In genomic region chr1:120171819-120172521, GRCm38 (mm10) we compare ENCODE assay signal across 9 mouse cellular contexts. TPM values are rescaled to one million over a fixed set of nuclear protein-coding genes. Genes with fewer than 3 reads are reported as not detected.
DNase-seq lines count a peak whose midpoint lies in the region; ATAC-seq and TF ChIP-seq lines count a peak whose summit lies in the region.
"Had no signal": no experiment of that assay in that cellular context is flagged by ENCODE, and none has a peak within 500 bp of the region (broad histone marks: within the 10 kb centered on the region; RNA-seq: fewer than 3 reads in every experiment).

No protein-coding gene starts in this region.

- no peaks in the 10 kb centered on the region for H3K27me3 ChIP-seq in liver, embryonic 14.5 days (ENCODE audit: control insufficient read depth, insufficient read depth, low read length)
- H3K27me3 ChIP-seq: heart, embryonic 13.5 days had no signal

- H3K9me3 ChIP-seq in liver, embryonic 14.5 days (ENCODE audit: control insufficient read depth, low read length) = no peaks in the 10 kb centered on the region
- H3K9me3 ChIP-seq: heart, embryonic 13.5 days had no signal

- intact Hi-C loops in gastrocnemius, postnatal 14 days (cut with DNase I; ENCODE audit: low total_unique reads) = loop anchor here (10.0 kb wide), 1 partner anchor 373 kb away; no protein-coding TSS in a partner anchor

- H3K4me2 ChIP-seq in liver, embryonic 14.5 days (ENCODE audit: low read depth) = no peak overlapping the region
- H3K4me2 ChIP-seq: heart, embryonic 13.5 days had no signal

- peak; percentile 56 for TF ChIP-seq CTCF in liver, embryonic 14.5 days (IDR thresholded peaks at IDR 0.05; ENCODE audit: low read depth)

- no peak overlapping the region for H3K4me3 ChIP-seq in liver, embryonic 14.5 days (ENCODE audit: insufficient read depth in 1 of 2, low read depth in 2 of 2, low read length in 2 of 2)
- H3K4me3 ChIP-seq: heart, embryonic 13.5 days had no signal

- WGBS in liver, embryonic 14.5 days (ENCODE audit: insufficient replicate concordance) = 59% methylated on average over 5 of the region's 5 CpGs

- DNase-seq in gastrocnemius, adult 18-20 months (ENCODE audit: low spot score) = peak; percentile 14
- no peak for DNase-seq in gastrocnemius, postnatal 14 days
- peak; percentile 30 to 36 for DNase-seq in spleen, postnatal 36 days (ENCODE audit: low spot score in 2 of 2)
- DNase-seq in spleen, adult 12 weeks (ENCODE audit: low spot score) = no peak
- peak; percentile 11 for DNase-seq in heart, postnatal 4 days
- DNase-seq in liver, embryonic 14.5 days (ENCODE audit: low read depth in 3 of 3, low spot score in 3 of 3) = peak in 1 of 3 experiments; percentile 10
- peak; percentile 43 for DNase-seq in retina, postnatal 7 days (ENCODE audit: low read depth, low spot score)
- no peak for DNase-seq in urinary bladder, adult 2 months (ENCODE audit: low spot score)

- no peak overlapping the region for H3K27ac ChIP-seq in liver, embryonic 14.5 days
- H3K27ac ChIP-seq: heart, embryonic 13.5 days had no signal

- H3K4me1 ChIP-seq in liver, embryonic 14.5 days (replicated peaks; ENCODE audit: control insufficient read depth in 2 of 2, insufficient read depth in 2 of 2, low read length in 1 of 2) = no peaks in the 10 kb centered on the region

- H3K9ac ChIP-seq in liver, embryonic 14.5 days (replicated peaks) = no peak overlapping the region
- H3K9ac ChIP-seq: heart, embryonic 13.5 days had no signal

- no peak for TF ChIP-seq EP300 in liver, embryonic 14.5 days (IDR thresholded peaks at IDR 0.05; ENCODE audit: low read depth)

- no peak for ATAC-seq in liver, embryonic 14.5 days (ENCODE audit: insufficient read depth)

- H3K36me3 ChIP-seq in liver, embryonic 14.5 days (replicated peaks; ENCODE audit: control insufficient read depth, insufficient read depth, low read depth) = no peaks in the 10 kb centered on the region
- H3K36me3 ChIP-seq: heart, embryonic 13.5 days had no signal

RNA-seq across cellular contexts. Expression of gene 3110009E18Rik, which starts 51.0 kb away (rescaled TPM):
- total RNA-seq in gastrocnemius, adult 18-20 months (2021) = 1 to 10 TPM; 4.6 to 5.7 TPM
- 1 to 10 TPM; 4.1 to 5.4 TPM for total RNA-seq in gastrocnemius, postnatal 14 days (2021)
- total RNA-seq in heart, postnatal 4 days (2021) = 10 to 100 TPM in 1 of 2 experiments, 1 to 10 TPM in 1; 6.6 to 10.3 TPM
- polyA plus RNA-seq in liver, embryonic 14.5 days (2012; rRNA removed) = 1.9 and 3.5 TPM in 2 replicates
- polyA plus RNA-seq in liver, embryonic 14.5 days (2014; fragmentation: Nextera tagmentation; extraction: Ambion mirVana) = 9.6 and 10.4 TPM in 2 replicates
- 8.1 and 9.5 TPM in 2 replicates for polyA plus RNA-seq in urinary bladder, adult 2 months (2012; rRNA removed)

RNA-seq across cellular contexts. Expression of gene Dbi, which starts 51.1 kb away (rescaled TPM):
- total RNA-seq in gastrocnemius, adult 18-20 months (2021) = 100 to 1,000 TPM; 135 to 165 TPM
- 100 to 1,000 TPM; 195 to 222 TPM for total RNA-seq in gastrocnemius, postnatal 14 days (2021)
- total RNA-seq in heart, postnatal 4 days (2021) = 100 to 1,000 TPM; 404 to 419 TPM
- 208 and 340 TPM in 2 replicates for polyA plus RNA-seq in liver, embryonic 14.5 days (2012; rRNA removed)
- 633 and 662 TPM in 2 replicates for polyA plus RNA-seq in liver, embryonic 14.5 days (2014; fragmentation: Nextera tagmentation; extraction: Ambion mirVana)
- 364 and 515 TPM in 2 replicates for polyA plus RNA-seq in urinary bladder, adult 2 months (2012; rRNA removed)

Comparison
In these comparisons a context has a peak if more than half of its experiments do, and no peak if none do; other contexts are left out.
1. DNase-seq: peak in gastrocnemius, adult 18-20 months (single experiment), spleen, postnatal 36 days (2 of 2), heart, postnatal 4 days (single experiment) and retina, postnatal 7 days (single experiment); none in gastrocnemius, postnatal 14 days (single experiment), spleen, adult 12 weeks (single experiment) and urinary bladder, adult 2 months (single experiment).